27 mouse cellular contexts compared by ENCODE assay signal in the genomic region with DNA sequence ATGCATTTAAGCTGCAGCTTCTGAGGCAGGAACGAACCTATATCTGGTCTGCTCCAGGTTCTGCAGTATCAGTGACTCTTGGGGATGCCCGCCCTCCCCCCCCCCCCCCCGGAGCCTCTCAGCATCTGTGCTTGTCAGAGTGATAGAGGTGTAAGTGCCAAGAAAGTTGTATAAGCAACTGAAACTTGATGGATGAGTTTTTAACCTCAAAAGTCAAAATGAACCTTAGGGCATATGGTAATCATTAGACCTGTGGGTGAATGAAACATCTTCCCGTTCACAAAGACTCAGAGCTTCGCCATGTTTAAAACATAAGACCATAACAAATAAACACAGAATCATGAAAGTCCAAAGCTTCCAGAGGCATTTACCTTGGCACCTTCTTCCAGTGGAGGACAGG.
DNase-seq lines count a peak whose midpoint lies in the region; ATAC-seq and TF ChIP-seq lines count a peak whose summit lies in the region.
"Had no signal": no experiment of that assay in that cellular context is flagged by ENCODE, and none has a peak within 500 bp of the region (broad histone marks: within the 10 kb centered on the region; RNA-seq: fewer than 3 reads in every experiment).

No protein-coding gene starts in this region.

- no peaks in the 10 kb centered on the region for H3K9me3 ChIP-seq in embryonic facial prominence, embryonic 10.5 days
- H3K9me3 ChIP-seq: embryonic facial prominence, embryonic 12.5 days; forebrain, embryonic 10.5 days; forebrain, embryonic 13.5 days; G1E; heart, embryonic 10.5 days; heart, embryonic 13.5 days; hindbrain, embryonic 12.5 days; hindbrain, embryonic 15.5 days had no signal

- peaks cover 25% of the 10 kb centered on the region for H3K36me3 ChIP-seq in embryonic facial prominence, embryonic 10.5 days (replicated peaks)
- H3K36me3 ChIP-seq: G1E; hindbrain, embryonic 12.5 days had no signal

- no peak for DNase-seq in gastrocnemius, adult 2 months
- DNase-seq in gastrocnemius, adult 18-20 months (ENCODE audit: low spot score): no peak
- DNase-seq in kidney, adult 9 months: peak; percentile 8
- DNase-seq in kidney, postnatal 4 days: no peak
- DNase-seq in embryonic facial prominence, embryonic 10.5 days (ENCODE audit: low spot score): no peak
- no peak for DNase-seq in adrenal gland, postnatal 25 days
- DNase-seq: adrenal gland, adult 8-10 months; B cell, adult 2 months; cerebellum, adult 2 months; cerebellum, adult 9-11 months; cerebellum, postnatal 36 days; embryo, embryonic 11 days; heart, adult 2 months; heart, postnatal 14 days had no signal

- peak overlapping the region; percentile 72 for H3K27ac ChIP-seq in gastrocnemius, adult 2 months
- H3K27ac ChIP-seq in embryonic facial prominence, embryonic 10.5 days (replicated peaks): peak overlapping the region; percentile 44; the same call in 1 of the 2 replicates
- peak overlapping the region; percentile 72 for H3K27ac ChIP-seq in embryonic fibroblast, embryonic 13.5 days (ENCODE audit: insufficient read depth, low read length)
- H3K27ac ChIP-seq: forebrain, embryonic 10.5 days; forebrain, embryonic 13.5 days; heart, adult 2 months; heart, embryonic 10.5 days; heart, embryonic 13.5 days; hindbrain, embryonic 12.5 days; hindbrain, embryonic 15.5 days had no signal

- H3K4me1 ChIP-seq in embryonic facial prominence, embryonic 10.5 days: peaks cover 27% of the 10 kb centered on the region
- H3K4me1 ChIP-seq in embryonic fibroblast, embryonic 13.5 days (ENCODE audit: control insufficient read depth, insufficient read depth, low read length): peaks cover 5% of the 10 kb centered on the region
- H3K4me1 ChIP-seq: forebrain, embryonic 13.5 days; hindbrain, embryonic 15.5 days had no signal

- intact Hi-C loops in gastrocnemius, adult 2 months (cut with DNase I): loop anchor here (5.0 kb wide), 1 partner anchor 103 kb away; no protein-coding TSS in a partner anchor

- no peak for TF ChIP-seq POLR2A in embryonic fibroblast, embryonic 13.5 days (IDR thresholded peaks at IDR 0.05; ENCODE audit: low read depth, low read length)

- 64% methylated on average over 5 of the region's 5 CpGs for WGBS in embryonic facial prominence, embryonic 10.5 days

- no peak overlapping the region for H3K4me3 ChIP-seq in gastrocnemius, adult 2 months
- H3K4me3 ChIP-seq in embryonic facial prominence, embryonic 10.5 days: no peak overlapping the region
- no peak overlapping the region for H3K4me3 ChIP-seq in embryonic fibroblast, embryonic 13.5 days (ENCODE audit: insufficient read depth, low read length)
- H3K4me3 ChIP-seq: embryonic facial prominence, embryonic 12.5 days; forebrain, embryonic 10.5 days; forebrain, embryonic 13.5 days; heart, adult 2 months; heart, embryonic 10.5 days; heart, embryonic 13.5 days; hindbrain, embryonic 12.5 days; hindbrain, embryonic 15.5 days had no signal

- H3K27me3 ChIP-seq in embryonic facial prominence, embryonic 10.5 days (replicated peaks; ENCODE audit: low read depth, poor library complexity, severe bottlenecking): no peaks in the 10 kb centered on the region
- H3K27me3 ChIP-seq: CH12.LX; embryonic facial prominence, embryonic 12.5 days; forebrain, embryonic 13.5 days; heart, embryonic 13.5 days; hindbrain, embryonic 12.5 days; hindbrain, embryonic 15.5 days had no signal

- ATAC-seq in activated CD4-positive, CD25-positive, alpha-beta regulatory T cell, adult 4 months: no peak
- ATAC-seq: forebrain, embryonic 13.5 days; forebrain, embryonic 16.5 days; intestine, postnatal 0 days had no signal

- no peak for TF ChIP-seq CTCF in gastrocnemius, adult 2 months (IDR thresholded peaks at IDR 0.05)
- no peak for TF ChIP-seq CTCF in embryonic fibroblast, embryonic 13.5 days (IDR thresholded peaks at IDR 0.05; ENCODE audit: borderline replicate concordance, insufficient read depth, low read length)
